Mouse (Mus musculus) hindbrain, postnatal 0 days (tissue): ENCODE data around the gene Gm20388. TPM values are rescaled to one million over a fixed set of nuclear protein-coding genes. Genes with fewer than 3 reads are reported as not detected.

Experiments
- ATAC-seq: fragments of 200-750 bp; cut with Nextera tagmentation; 2 replicates; pipeline ENCODE4 v1.8.0; 2017; ENCODE audit warnings: mild to moderate bottlenecking, moderate TSS enrichment, moderate library complexity
- DNase-seq: peaks from one replicate; pipeline ENCODE4 v3.0.0-alpha.2; 2015; ENCODE audit warnings: low spot score
- H3K27ac ChIP-seq: fragments of 300-500 bp; sonication (generic); 2 replicates; pipeline ENCODE4 v1.5.1; 2014; ENCODE audit warnings: mild to moderate bottlenecking
- H3K27me3 ChIP-seq: fragments of 300-500 bp; sonication (generic); 2 replicates; pipeline ENCODE4 v1.6.1; 2014; ENCODE audit warnings: low read length, mixed read lengths; ENCODE audit not compliant: insufficient read depth
- H3K36me3 ChIP-seq: fragments of 300-500 bp; sonication (generic); 2 replicates; pipeline ENCODE4 v1.6.1; 2014; ENCODE audit warnings: low read length, mixed read lengths; ENCODE audit not compliant: insufficient read depth
- H3K4me1 ChIP-seq: fragments of 300-500 bp; sonication (generic); 2 replicates; pipeline ENCODE4 v1.6.1; 2014; ENCODE audit warnings: antibody characterized with exemption, low read length, mixed read lengths; ENCODE audit not compliant: insufficient read depth
- H3K4me2 ChIP-seq: fragments of 300-500 bp; sonication (generic); 2 replicates; pipeline ENCODE4 v1.6.1; 2014; ENCODE audit warnings: low read depth, mild to moderate bottlenecking, low read length, moderate library complexity, mixed read lengths
- H3K4me3 ChIP-seq: fragments of 300-500 bp; sonication (generic); 2 replicates; pipeline ENCODE4 v1.5.1; 2014; ENCODE audit warnings: low read length
- H3K9ac ChIP-seq: fragments of 300-500 bp; sonication (generic); replicated peaks from 2 replicates; pipeline ENCODE4 v1.6.1; 2014; ENCODE audit warnings: mild to moderate bottlenecking, low read length, moderate library complexity, mixed read lengths
- H3K9me3 ChIP-seq: fragments of 300-500 bp; sonication (generic); 2 replicates; pipeline ENCODE4 v1.6.1; 2016; ENCODE audit warnings: low read length, mixed read lengths
- CTCF ChIP-seq: IDR thresholded peaks from 2 replicates; pipeline ENCODE4 v1.5.1; 2016; ENCODE audit warnings: antibody characterized with exemption, control low read depth, low read depth
- WGBS: fragments of 180-500 bp; shearing (Covaris S2); extraction: QIAGEN DNeasy Blood & Tissue Kit; methylation state at CpG from one replicate; pipeline ENCODE4 v1.1.7; 2014; 5-methylcytosine and 5-hydroxymethylcytosine counted together
- polyA plus RNA-seq: library from polyadenylated mRNA; unstranded; fragments of >200 nt; fragmentation: Nextera tagmentation; extraction: Ambion mirVana; gene quantifications from 2 replicates; pipeline ENCODE4 v1.2.1, GENCODE M21; 2015
- total RNA-seq: library from RNA; depleted of rRNA; stranded (reverse); fragments of >200 nt; gene quantifications from 2 replicates; pipeline ENCODE4 v1.2.3, GENCODE M21; 2014

Gene Gm20388
- total and polyA plus RNA-seq, 2 experiments from 2014 or later, result 71.3 TPM; not detected in 1

DNA sequence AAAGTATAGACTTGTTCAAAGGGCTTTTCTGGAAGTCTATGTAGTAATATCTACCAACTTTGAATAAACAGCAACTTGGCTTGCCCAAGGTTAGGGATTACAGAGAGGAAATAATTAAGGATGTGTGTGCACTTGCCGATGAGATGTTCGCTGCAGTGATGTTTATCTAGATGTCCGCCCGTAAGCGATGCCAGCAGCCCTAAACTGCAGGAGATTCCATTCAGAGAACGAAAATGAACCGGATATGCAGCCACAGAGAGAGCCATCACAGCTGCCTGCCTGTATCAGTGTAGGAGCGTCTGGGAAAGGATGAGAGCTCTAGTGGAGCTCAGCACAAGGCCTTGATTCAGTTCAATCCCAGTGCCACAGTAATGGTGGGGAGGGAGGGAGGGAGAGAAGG, 1125.0 kb downstream of the Gm20388 start:
- H3K9me3 ChIP-seq, result no peaks in the 10 kb centered on the region
- H3K4me1 ChIP-seq, result no peaks in the 10 kb centered on the region
- H3K36me3 ChIP-seq, result no peaks in the 10 kb centered on the region
- no peak overlapping the region for H3K9ac ChIP-seq
- 76% methylated on average over 8 of the region's 8 CpGs for WGBS
- H3K27me3 ChIP-seq, result no peaks in the 10 kb centered on the region
- H3K27ac ChIP-seq, result no peak overlapping the region
- TF ChIP-seq CTCF, result no peak
- ATAC-seq (no peak), DNase-seq (no peak)
- no peak overlapping the region for H3K4me2 ChIP-seq
- H3K4me3 ChIP-seq, result no peak overlapping the region

DNA sequence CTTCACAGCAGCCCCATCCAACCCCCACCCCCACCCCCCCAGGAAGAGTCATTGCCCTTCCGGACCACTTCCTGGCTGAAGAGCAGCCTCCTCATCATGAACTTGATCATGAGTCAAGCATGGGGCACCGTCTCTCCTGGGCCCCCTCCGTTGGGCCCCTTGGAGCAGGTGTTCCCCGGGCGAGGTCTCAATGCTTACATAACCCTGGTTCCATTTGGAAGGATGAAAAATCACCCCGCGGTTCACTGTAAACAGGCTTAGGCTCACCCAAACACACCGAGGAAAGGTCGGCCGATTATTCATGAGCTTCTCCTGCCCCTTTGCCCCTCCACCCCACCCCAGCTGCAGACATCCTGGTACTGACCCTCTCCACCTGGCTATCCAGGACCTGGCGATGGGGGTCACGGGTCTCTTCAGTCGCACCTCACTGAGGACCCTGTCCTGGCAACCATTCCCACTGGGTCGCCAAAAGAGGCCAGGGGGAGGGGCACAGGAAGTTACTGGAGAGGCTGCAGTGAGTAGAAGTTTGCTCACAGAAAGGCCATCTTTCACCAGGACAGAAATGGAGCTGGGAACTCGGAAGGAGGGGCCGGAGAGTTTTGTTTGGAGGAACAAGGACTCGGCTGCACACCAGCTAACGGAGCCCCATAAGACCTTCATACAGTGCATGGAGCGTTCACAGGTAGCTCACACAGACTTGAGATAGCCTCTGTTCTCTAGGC, 1133.2 kb downstream of the Gm20388 start:
- Histone ChIP-seq H3K4me1 (no peaks in the 10 kb centered on the region), H3K9ac (no peak overlapping the region), H3K27ac (no peak overlapping the region), H3K27me3 (no peaks in the 10 kb centered on the region), H3K9me3 (no peaks in the 10 kb centered on the region), H3K4me2 (no peak overlapping the region), H3K4me3 (no peak overlapping the region), H3K36me3 (no peaks in the 10 kb centered on the region)
- DNase-seq (no peak), ATAC-seq (no peak)
- no peak for TF ChIP-seq CTCF
- 68% methylated on average over 19 of the region's 19 CpGs for WGBS

DNA sequence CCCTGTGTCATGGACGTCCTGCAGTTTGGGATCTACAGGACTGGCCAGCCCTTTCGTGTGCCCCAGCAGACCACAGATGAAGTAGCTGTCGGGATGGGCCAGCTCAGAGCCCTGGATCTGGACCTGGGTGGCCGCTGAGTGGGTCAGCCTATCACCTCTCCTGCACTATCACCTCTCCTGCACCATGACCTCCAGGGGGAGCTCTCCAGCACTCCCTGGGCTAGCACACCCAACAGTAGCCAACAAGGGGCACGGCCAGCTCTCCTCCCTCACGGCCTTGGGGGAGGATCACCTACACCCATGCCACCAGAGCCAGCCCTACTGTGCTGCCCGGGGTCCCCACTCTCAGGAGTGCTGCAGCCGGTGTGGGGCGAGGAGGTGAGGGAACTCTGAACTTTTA, 1136.8 kb downstream of the Gm20388 start:
- no peak for DNase-seq
- Histone ChIP-seq H3K9ac (no peak overlapping the region), H3K27ac (no peak overlapping the region), H3K36me3 (no peaks in the 10 kb centered on the region), H3K4me3 (no peak overlapping the region), H3K4me1 (no peaks in the 10 kb centered on the region), H3K9me3 (no peaks in the 10 kb centered on the region), H3K4me2 (no peak overlapping the region), H3K27me3 (no peaks in the 10 kb centered on the region)
- no peak for TF ChIP-seq CTCF
- 68% methylated on average over 9 of the region's 9 CpGs for WGBS
- no peak; the same call in 1 of the 2 replicates for ATAC-seq

DNA sequence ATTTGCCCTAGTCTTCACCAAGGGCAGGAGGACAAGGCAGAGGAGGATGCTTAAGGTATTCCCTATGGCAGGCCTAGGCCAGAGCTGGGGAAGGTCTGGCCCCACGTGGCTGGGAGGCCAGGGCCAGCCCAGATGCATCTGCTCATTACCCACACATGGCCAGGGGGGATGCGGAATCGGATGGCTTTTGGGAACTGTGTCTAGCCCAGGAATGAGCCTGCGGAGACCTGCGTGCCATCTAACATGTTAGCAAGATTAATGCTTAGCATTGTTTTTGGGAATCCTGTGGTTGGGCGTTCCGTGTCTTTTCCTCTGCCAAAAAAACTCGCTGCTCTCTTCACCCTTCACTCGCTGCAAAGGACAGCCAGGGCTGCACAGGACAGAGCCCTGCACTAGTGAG, 1147.4 kb downstream of the Gm20388 start:
- ATAC-seq, result no peak
- Histone ChIP-seq H3K9ac (no peak overlapping the region), H3K27ac (no peak overlapping the region), H3K27me3 (no peaks in the 10 kb centered on the region), H3K4me1 (no peaks in the 10 kb centered on the region), H3K36me3 (no peaks in the 10 kb centered on the region), H3K9me3 (no peaks in the 10 kb centered on the region), H3K4me2 (no peak overlapping the region), H3K4me3 (no peak overlapping the region)
- no peak for DNase-seq
- TF ChIP-seq CTCF, result no peak
- 55% methylated on average over 9 of the region's 9 CpGs for WGBS

DNA sequence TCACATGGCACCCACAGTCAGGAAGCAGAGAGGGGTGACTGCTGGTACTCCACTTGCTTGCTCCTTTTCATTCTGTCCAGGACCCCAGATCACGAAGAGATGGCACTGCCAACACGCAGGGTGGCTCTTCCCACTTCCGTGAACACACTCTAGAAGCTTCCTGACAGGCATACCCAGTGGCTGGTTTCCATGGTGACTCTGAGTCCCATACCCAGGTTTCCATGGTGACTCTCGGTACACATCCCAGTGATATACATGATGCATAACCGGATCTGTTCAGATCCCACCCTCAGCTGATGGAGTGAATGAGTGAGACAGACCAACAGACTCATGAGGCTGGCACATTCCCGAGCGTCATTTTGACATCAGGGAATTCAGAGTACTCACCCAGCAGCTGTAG, 1148.5 kb downstream of the Gm20388 start:
- TF ChIP-seq CTCF, result no peak
- 36% methylated on average over 7 of the region's 7 CpGs for WGBS
- ATAC-seq, result peak; percentile 84
- Histone ChIP-seq H3K4me3 (no peak overlapping the region), H3K27me3 (no peaks in the 10 kb centered on the region), H3K4me1 (no peaks in the 10 kb centered on the region), H3K36me3 (no peaks in the 10 kb centered on the region), H3K4me2 (no peak overlapping the region), H3K9ac (no peak overlapping the region), H3K27ac (no peak overlapping the region), H3K9me3 (no peaks in the 10 kb centered on the region)
- DNase-seq, result peak; percentile 76

DNA sequence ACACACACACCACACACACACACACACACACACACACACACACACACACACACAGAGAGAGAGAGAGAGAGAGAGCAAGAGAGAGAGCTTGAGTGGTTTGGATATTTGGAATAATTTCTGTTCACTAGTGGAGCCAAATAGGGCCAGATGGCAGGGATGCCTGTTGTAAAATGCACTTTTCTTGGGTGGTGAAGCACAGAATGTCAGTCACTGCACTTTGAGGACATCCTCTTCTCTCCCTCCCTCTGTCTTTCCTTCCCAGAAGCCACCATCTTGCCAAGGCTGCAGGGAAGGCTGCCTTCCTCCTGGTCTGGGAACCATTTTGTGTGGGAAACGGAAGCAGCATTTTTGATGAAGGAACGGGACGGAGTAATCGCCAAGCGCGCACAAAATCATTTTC, 1151.9 kb downstream of the Gm20388 start:
- WGBS, result 65% methylated on average over 6 of the region's 6 CpGs
- TF ChIP-seq CTCF, result no peak
- Histone ChIP-seq H3K4me3 (no peak overlapping the region), H3K27ac (peak overlapping the region; percentile 17; the same call in 1 of the 2 replicates), H3K9me3 (no peaks in the 10 kb centered on the region), H3K27me3 (no peaks in the 10 kb centered on the region), H3K4me2 (no peak overlapping the region), H3K36me3 (no peaks in the 10 kb centered on the region), H3K9ac (no peak overlapping the region), H3K4me1 (no peaks in the 10 kb centered on the region)
- ATAC-seq (no peak), DNase-seq (peak; percentile 18)

DNA sequence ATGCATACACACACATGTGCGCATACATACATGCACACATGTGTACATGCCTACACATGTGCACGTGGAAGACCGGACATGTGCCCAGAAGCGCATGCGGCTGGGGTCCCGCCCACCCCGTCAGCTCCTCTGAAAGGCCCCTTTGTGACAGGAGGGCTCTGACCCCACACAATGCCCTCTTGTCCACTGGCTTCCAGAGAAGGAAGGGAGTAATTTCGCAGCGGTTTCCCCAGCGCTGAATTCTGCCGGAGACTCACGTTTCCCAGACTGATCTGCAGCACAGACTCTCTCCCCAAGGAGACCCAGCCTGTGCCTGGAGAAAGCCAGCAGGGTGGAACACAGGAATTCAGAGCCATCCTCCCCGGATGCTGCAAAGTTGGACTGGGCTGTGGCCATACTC, 1153.0 kb downstream of the Gm20388 start:
- DNase-seq, result no peak
- no peak overlapping the region for H3K4me3 ChIP-seq
- no peak for TF ChIP-seq CTCF

More for the DNA sequence above, 1153.0 kb downstream of the Gm20388 start:
- Histone ChIP-seq H3K27ac (0 out of 2 replicates have a peak overlapping the region, but pooled peaks have one; percentile 6), H3K4me1 (no peaks in the 10 kb centered on the region), H3K9me3 (no peaks in the 10 kb centered on the region), H3K9ac (no peak overlapping the region), H3K4me2 (no peak overlapping the region), H3K36me3 (no peaks in the 10 kb centered on the region), H3K27me3 (no peaks in the 10 kb centered on the region)
- 22% methylated on average over 13 of the region's 13 CpGs for WGBS
- peak; percentile 57; the same call in 1 of the 2 replicates for ATAC-seq
